Mouse (Mus musculus): ENCODE results near the gene Polr2c. TPM values are rescaled to one million over a fixed set of nuclear protein-coding genes. Genes with fewer than 3 reads are reported as not detected.
A peak's percentile ranks its signal among the peaks of the same experiment; 100 is the strongest.
"Not testable (repeated sequence)": the region's sequence is repeated elsewhere in the genome, so short reads cannot be mapped to it uniquely, and the experiment has no call there.

Polr2c gene
- total RNA-seq, 2 experiments from 2014 or later, result 48.9 to 56.7 TPM

DNA sequence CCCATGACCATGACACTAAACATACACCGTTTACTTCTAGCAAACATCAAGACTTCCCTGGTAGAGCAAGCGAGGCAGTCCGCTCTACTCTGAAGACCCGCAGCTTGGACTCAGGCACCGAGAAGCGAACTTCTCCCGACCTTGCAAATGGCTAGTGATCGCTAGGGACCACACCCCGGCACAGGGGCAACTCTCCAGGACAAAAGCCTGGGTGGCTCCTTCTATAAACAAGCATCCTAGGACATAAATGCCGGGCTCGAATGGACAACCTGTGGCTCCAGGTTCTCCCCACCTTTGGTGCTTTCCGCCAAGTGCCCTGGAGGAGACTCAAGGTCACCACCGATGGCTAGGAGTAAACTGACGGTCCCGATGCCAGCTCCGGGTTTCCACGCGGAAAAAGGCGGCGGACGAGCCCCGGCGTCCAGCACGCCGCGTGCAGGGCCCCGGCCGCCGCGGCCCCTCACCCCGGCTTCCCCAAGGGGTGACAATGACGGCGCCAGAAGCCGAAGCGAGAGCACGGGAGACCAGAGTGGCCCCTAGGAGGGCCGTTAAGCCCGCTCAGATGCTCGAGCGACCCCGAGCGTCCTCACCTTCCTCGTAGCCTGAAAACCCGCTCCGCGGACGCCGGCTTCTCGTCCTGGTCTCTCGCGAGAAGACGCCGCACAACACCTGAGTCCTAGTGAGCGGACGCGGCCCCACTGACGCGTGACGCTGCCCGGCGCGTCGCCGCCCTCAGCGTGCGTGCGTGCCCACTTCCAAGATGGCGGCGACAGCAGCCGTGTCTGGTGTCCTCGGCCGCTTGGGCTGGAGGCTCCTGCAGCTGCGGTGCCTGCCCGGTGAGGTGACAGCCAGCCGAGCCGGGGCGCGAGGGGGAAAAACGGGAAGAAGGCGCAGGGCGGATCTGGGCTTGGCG, 19.3 kb upstream of the Polr2c start, which contains the start of the genes Coq9 and Ciapin1:
Gene Coq9 (plus strand): TSS at position 660 of the 913 bp plus-strand sequence.
Gene Ciapin1 (minus strand): TSS at position 697 of the 913 bp plus-strand sequence.
- peak; percentile 95 for DNase-seq (ENCODE audit: low spot score)

DNA sequence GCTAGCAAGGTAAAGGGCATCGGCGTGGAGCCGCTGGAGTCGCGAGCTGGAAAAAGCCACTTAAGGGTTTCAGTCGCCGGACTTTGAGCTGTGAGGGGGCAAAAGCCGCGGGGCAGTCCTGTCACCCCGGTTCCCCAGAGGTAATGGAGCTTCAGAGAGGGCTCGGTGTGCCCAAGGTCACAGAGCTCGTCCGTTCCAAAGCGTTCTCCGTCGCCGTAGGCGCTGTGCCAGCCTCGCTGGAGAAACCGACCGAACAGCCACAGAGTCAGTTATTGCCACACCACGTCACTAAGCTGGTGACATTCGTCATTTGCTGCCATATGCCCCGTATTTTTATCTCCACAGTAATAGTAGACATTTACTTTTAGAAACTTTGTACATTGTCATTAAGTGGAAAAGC, 18.6 kb upstream of the Polr2c start:
- peak; percentile 88 for DNase-seq (ENCODE audit: low spot score)

- DNase-seq (ENCODE audit: low spot score), result no peak
Measured at GRCm38 (mm10) chr8:94841183-94841582, 16.1 kb upstream of the Polr2c start.

DNA sequence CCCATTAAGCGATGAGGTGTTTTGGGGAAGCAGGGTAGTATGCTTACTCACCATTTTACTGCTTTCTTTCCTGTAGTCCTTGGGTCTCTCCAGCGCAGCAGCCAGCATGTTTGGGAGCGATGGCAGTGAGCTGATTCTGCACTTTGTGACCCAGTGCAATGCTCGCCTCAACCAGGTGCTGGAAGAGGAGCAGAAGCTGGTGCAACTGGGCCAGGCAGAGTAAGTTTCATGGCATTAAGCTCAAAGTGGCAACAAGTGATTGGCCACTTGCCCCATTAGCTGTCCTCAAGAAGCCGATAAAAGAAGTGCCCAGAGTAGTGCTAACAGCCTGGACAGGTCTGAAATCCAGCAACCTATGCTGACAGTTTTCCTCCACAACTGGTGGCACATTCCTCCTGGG, 7.2 kb upstream of the Polr2c start:
- peak; percentile 31 for DNase-seq (ENCODE audit: low spot score)

GRCm38 (mm10) chr8:94854761-94855160, 2.5 kb upstream of the Polr2c start:
- not testable (repeated sequence) for DNase-seq (ENCODE audit: low spot score)

- DNase-seq (ENCODE audit: low spot score), result no peak
Measured at GRCm38 (mm10) chr8:94857011-94857345, 272 bp upstream of the Polr2c start.

- DNase-seq (ENCODE audit: low spot score), result peak; percentile 71
Measured at GRCm38 (mm10) chr8:94861352-94861910, 4.2 kb downstream of the Polr2c start.

- no peak for DNase-seq (ENCODE audit: low spot score)
Measured at GRCm38 (mm10) chr8:94862487-94863220, 5.4 kb downstream of the Polr2c start.

DNA sequence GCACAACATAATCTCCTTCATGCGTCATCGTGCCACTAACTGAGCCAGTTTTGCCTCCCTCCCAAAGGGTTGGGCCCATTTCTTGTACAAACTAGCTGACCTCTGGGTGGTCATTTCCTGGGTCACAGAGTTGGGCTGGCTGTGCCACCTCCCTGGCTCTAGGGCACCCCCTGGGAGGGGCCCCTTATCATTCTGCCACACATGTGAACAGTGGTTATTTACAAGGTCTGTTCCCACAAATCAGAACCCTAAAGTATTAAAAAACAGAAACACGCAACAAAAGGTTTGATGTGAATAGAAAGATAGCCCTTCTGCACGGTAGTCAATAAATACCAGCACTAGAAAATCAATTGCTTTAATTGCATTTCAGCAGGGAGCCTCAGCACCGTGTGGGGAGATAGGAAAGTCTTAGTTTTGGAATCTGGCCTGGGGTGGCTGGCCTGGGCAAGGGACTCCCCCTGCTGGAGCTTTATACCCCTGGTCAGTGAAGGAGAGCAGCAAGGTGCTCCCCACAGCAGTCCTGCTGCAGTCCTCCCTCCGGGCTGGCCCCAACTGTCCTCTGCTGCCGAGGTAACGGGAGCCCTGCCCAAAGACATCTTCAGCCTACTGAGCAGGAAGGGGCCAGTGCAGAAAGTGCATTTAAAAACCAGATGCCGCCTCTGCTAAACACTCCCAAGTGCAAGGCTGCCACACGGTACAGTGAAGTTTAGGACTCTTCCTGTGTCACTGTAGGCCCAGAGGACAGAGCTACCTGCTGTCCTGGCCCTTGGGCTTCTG, 6.8 kb downstream of the Polr2c start:
- no peak for DNase-seq (ENCODE audit: low spot score)

DNA sequence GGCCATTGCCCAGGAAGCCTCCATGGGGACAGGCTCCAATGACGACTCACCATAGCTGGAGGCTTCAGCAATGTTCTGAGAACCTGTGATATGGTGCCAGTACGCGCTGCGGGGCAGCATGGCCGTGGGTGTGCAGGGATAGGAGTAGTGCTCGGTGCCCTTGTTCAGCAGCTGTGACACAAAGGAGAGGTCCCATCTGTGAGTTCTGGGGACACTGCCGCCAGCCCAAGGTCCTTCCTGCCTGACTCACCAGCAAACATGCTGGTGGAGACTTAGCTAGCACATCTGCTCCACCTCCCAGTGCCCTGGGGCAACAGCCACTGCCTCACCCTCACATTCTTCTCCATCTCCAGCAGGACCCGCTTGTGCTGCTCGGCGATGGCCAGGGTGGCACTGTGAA, 8.0 kb downstream of the Polr2c start:
- no peak for DNase-seq (ENCODE audit: low spot score)

GRCm38 (mm10) chr8:94866921-94867320, 9.7 kb downstream of the Polr2c start:
- no peak for DNase-seq (ENCODE audit: low spot score)

- DNase-seq (ENCODE audit: low spot score), result no peak
Measured at GRCm38 (mm10) chr8:94869146-94869545, 11.9 kb downstream of the Polr2c start.

DNA sequence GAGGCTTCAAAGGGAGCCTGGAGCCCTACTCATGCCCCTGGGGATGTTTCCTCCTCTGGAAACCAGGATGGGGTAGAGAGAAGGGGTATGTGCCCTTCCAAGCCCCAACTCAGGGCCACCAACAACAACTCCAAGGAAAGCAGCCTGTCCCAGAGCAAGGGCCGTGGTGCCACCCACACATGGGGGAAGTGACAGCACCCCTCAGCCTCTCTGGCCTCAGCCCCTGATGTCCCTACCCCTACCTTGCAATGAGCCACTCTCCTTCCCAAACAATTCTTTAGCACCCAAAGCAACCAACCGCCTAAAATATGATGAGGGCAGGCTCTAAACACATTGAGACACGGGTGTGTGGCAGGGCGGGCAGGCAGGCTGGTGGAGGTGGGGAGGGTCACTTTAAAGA, 12.8 kb downstream of the Polr2c start:
- DNase-seq (ENCODE audit: low spot score), result no peak

DNA sequence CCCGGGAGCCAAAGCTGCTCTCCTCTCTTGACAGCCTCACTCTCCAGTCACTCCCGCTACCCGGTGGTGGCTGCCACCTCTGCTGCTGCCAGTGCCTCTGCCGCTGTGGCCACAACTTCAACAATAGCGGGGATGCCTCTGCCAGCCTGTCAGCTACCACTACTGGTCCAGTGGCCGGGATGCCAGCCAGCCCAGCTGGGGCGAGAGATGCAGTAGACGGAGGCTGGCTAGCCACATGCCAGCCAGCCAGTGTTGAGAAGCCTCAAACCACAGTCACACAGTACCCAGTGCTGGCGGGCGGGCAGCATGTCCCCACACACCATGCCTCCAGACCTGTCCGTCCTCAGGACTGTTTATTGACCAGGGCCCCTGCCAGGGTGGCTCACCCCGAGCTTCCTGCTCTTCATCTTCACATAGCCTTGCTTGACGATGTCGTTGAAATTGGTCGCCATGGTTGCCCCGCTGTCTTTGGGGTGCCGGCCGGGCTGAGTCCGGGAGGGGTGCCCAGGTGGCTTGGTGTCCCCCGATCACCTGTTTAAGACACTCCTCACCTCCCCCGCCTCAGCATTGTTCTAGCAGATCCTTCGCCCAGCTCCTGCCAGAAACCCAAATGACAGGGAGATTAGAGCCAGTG, 13.3 kb downstream of the Polr2c start:
- DNase-seq (ENCODE audit: low spot score), result no peak

GRCm38 (mm10) chr8:94871108-94871894, 14.1 kb downstream of the Polr2c start:
- DNase-seq (ENCODE audit: low spot score), result peak; percentile 61

- no peak for DNase-seq (ENCODE audit: low spot score)
Measured at GRCm38 (mm10) chr8:94872156-94872555, 14.9 kb downstream of the Polr2c start.

DNA sequence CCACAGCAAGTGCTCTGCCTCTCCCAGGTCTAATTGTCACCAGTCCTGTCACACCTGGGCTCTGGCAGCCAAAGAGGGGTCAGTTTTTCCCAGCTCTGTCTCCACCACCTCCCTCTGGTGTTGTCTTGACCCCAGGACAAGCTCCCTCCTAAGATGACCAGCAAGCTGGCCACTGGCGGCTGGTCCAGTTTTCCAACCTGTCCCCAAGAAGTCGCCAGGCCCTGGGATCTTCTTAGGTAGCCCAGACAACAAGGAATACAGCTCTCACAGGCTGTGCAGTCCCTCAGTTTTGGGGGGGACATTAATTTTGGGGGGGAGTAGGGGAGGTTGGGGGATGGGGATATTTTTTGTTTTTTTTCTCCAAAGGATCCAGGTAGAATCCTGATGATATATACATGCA, 15.3 kb downstream of the Polr2c start:
- no peak for DNase-seq (ENCODE audit: low spot score)

DNA sequence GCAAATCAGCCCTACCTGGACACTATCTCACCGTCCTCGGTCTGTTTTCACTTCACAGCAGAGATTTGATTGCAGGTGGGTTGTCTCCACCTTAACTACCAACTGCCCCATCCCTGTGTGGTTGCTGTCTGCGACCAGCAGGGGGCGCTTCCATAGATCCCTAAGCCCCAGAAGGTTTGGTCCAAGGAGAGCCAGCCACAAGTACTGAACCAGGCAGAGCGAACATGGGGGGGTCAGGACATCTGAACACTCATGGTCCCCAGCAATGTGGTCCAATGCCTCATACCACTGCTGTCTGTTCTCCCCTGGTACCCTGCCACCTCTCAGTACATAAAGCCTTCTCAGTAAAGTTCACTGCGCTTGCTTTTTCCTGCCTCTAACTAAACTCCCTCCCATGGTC, 17.1 kb downstream of the Polr2c start:
- DNase-seq (ENCODE audit: low spot score), result peak; percentile 75

- no peak for DNase-seq (ENCODE audit: low spot score)
Measured at GRCm38 (mm10) chr8:94875096-94875870, 18.0 kb downstream of the Polr2c start.

GRCm38 (mm10) chr8:94875871-94876150, 18.6 kb downstream of the Polr2c start:
- no peak for DNase-seq (ENCODE audit: low spot score)

Measured in gastrocnemius, adult 18-20 months (tissue).